Mouse (Mus musculus) limb, embryonic 14.5 days (tissue): ENCODE data around the gene Gm10295. TPM values are rescaled to one million over a fixed set of nuclear protein-coding genes. Genes with fewer than 3 reads are reported as not detected.

Experiments
- ATAC-seq: fragments of 200-750 bp; cut with Nextera tagmentation; 2 replicates; pipeline ENCODE4 v1.8.0; 2017; ENCODE audit warnings: low read depth, moderate number of reproducible peaks, moderate TSS enrichment; ENCODE audit not compliant: low FRiP score
- DNase-seq: peaks from one replicate; pipeline ENCODE4 v3.0.0-alpha.2; 2015; ENCODE audit warnings: low spot score
- H3K27ac ChIP-seq: fragments of 300-500 bp; sonication (generic); replicated peaks from 2 replicates; pipeline ENCODE4 v1.5.1; 2014; ENCODE audit warnings: low read depth, mild to moderate bottlenecking, low read length, moderate library complexity, mixed read lengths
- H3K27me3 ChIP-seq: fragments of 300-500 bp; sonication (generic); 2 replicates; pipeline ENCODE4 v1.6.1; 2014; ENCODE audit warnings: low read length, mixed read lengths; ENCODE audit not compliant: control insufficient read depth, insufficient read depth
- H3K36me3 ChIP-seq: fragments of 300-500 bp; sonication (generic); 2 replicates; pipeline ENCODE4 v1.6.1; 2014; ENCODE audit warnings: mild to moderate bottlenecking, low read length, moderate library complexity, mixed read lengths; ENCODE audit not compliant: control insufficient read depth, insufficient read depth
- H3K4me1 ChIP-seq: fragments of 300-500 bp; sonication (generic); 2 replicates; pipeline ENCODE4 v1.6.1; 2014; ENCODE audit warnings: antibody characterized with exemption, low read length, mixed read lengths; ENCODE audit not compliant: control insufficient read depth, insufficient read depth
- H3K4me2 ChIP-seq: fragments of 300-500 bp; sonication (generic); replicated peaks from 2 replicates; pipeline ENCODE4 v1.6.1; 2014; ENCODE audit warnings: low read depth, mild to moderate bottlenecking, low read length, moderate library complexity; ENCODE audit not compliant: severe bottlenecking
- H3K4me3 ChIP-seq: fragments of 300-500 bp; sonication (generic); replicated peaks from 2 replicates; pipeline ENCODE4 v1.5.1; 2014; ENCODE audit warnings: low read length
- H3K9ac ChIP-seq: fragments of 300-500 bp; sonication (generic); 2 replicates; pipeline ENCODE4 v1.6.1; 2014; ENCODE audit warnings: mild to moderate bottlenecking, low read depth, low read length, moderate library complexity; ENCODE audit not compliant: severe bottlenecking
- H3K9me3 ChIP-seq: fragments of 300-500 bp; sonication (generic); 2 replicates; pipeline ENCODE4 v1.6.1; 2016; ENCODE audit warnings: low read length; ENCODE audit not compliant: control insufficient read depth
- POLR2A ChIP-seq: fragments of 200-500 bp; IDR thresholded peaks from 2 replicates; pipeline ENCODE4 v1.8.0; 2012; ENCODE audit warnings: inconsistent platforms, mild to moderate bottlenecking, moderate library complexity, borderline replicate concordance; ENCODE audit not compliant: insufficient read depth, insufficient read length; ENCODE audit errors: extremely low read depth
- WGBS: fragments of 180-500 bp; shearing (Covaris S2); extraction: QIAGEN DNeasy Blood & Tissue Kit; methylation state at CpG from one replicate; pipeline ENCODE4 v1.1.7; 2014; 5-methylcytosine and 5-hydroxymethylcytosine counted together
- polyA plus RNA-seq, 2 experiments: library from polyadenylated mRNA; depleted of rRNA in 1 of 2; stranded (reverse) in 1 of 2; unstranded in 1 of 2; fragments of >200 nt; fragmentation: Nextera tagmentation in 1 of 2; extraction: Ambion mirVana in 1 of 2; gene quantifications; 2 replicates each; pipeline versions ENCODE4 v1.2.1 to v1.2.3; 2012 to 2014

Gene Gm10295
- not detected in 2 replicates for polyA plus RNA-seq (2012; rRNA removed)
- not detected in 2 replicates for polyA plus RNA-seq (2014; fragmentation: Nextera tagmentation; extraction: Ambion mirVana)

DNA sequence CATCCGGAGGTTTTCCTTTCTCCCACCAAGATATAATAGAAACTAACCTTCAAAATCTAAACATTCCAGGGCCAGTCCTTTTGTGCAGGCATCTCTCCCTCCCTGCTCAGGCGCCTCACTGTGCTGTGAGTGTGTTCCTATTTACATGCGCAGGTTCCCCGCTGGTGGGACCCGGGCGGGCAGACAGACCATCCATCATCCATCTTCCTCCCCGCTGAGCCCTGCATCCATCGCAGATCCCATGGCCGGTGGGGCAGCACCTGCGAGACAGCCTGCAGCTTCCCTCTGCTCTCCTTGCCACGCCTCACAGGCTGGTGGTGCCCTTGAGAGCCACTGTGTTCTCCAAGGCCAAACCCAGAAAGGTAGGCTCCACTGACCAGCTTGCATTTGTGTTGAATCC, at the start of gene Gm10295:
Gene Gm10295, minus strand, starts transcription at position 122 of the 400 bp plus-strand sequence.
- H3K9ac ChIP-seq: no peak within 1 kb of the TSS
- 24% methylated on average over 11 of the region's 11 CpGs for WGBS
- H3K4me2 ChIP-seq: no peak within 1 kb of the TSS
- no peaks in the 10 kb centered on the region for H3K4me1 ChIP-seq
- H3K4me3 ChIP-seq: no peak within 1 kb of the TSS
- no peak for TF ChIP-seq POLR2A
- H3K27ac ChIP-seq: no peak within 1 kb of the TSS
- no peaks in the 10 kb centered on the region for H3K27me3 ChIP-seq
- no peak for DNase-seq
- no peaks in the 10 kb centered on the region for H3K36me3 ChIP-seq
- no peak for ATAC-seq
- no peaks in the 10 kb centered on the region for H3K9me3 ChIP-seq

DNA sequence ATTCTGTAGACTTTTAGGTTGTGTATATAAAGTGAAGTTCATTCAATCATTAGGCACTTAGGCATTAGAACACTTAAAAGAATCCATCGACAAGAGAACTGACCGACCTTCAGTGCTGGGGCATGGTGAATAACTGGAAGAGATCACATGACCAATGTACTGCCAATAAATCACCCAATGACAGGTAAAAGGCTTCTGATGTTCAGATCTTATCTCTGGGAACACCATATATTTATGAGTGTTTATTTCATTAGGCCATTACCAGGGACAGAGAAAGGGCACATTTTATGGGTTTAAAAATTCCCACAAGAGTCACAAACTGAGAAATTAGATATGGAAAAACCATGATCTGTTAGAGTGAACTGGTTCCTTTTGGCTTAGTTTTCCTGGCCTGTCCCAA, 49.7 kb upstream of the Gm10295 start:
- Histone ChIP-seq H3K27ac (no peak overlapping the region), H3K27me3 (no peaks in the 10 kb centered on the region), H3K9ac (no peak overlapping the region), H3K36me3 (no peaks in the 10 kb centered on the region), H3K4me2 (no peak overlapping the region), H3K4me3 (no peak overlapping the region), H3K9me3 (no peaks in the 10 kb centered on the region), H3K4me1 (no peaks in the 10 kb centered on the region)
- ATAC-seq (no peak), DNase-seq (no peak)
- 61% methylated on average over 2 of the region's 2 CpGs for WGBS
- TF ChIP-seq POLR2A: no peak

DNA sequence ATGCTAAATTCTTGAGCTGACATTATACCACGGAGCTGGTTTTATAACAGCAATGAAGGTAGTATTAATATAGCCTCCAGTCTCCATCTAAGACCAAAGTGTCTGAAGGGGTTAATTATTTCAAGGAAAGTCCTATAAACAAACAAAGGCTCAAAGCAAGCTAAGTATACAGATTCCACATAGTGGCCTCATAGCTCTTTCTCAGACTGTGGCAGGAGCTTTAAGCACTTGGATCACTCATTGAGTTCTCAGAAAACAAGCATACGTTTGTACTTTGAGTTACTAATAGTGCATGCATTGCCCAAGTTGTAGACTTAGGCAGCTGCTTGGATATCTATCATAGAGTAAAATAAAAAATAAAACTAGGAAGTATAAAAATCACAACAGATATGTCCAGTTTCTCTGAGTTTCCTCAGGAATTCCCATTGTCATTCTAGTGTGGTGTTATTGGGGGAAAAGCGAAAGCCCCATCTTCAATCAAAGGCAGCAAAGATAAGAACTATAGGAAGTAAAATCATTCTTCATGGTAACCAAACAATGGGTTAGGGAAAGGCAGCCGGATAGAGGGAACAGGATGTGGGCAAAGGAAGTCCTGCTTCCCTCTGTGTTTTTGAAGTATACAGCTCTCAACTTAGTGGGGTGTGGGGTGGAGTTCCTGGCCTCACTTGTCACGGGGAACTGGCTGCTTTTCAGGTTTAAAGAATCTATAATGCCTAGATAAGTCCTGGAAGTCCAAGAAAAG, 48.8 kb upstream of the Gm10295 start:
- DNase-seq (no peak), ATAC-seq (no peak)
- Histone ChIP-seq H3K4me2 (no peak overlapping the region), H3K4me1 (no peaks in the 10 kb centered on the region), H3K27ac (no peak overlapping the region), H3K27me3 (no peaks in the 10 kb centered on the region), H3K9me3 (no peaks in the 10 kb centered on the region), H3K36me3 (no peaks in the 10 kb centered on the region), H3K9ac (no peak overlapping the region), H3K4me3 (no peak overlapping the region)
- no peak for TF ChIP-seq POLR2A
- WGBS: 61% methylated on average over 5 of the region's 5 CpGs

DNA sequence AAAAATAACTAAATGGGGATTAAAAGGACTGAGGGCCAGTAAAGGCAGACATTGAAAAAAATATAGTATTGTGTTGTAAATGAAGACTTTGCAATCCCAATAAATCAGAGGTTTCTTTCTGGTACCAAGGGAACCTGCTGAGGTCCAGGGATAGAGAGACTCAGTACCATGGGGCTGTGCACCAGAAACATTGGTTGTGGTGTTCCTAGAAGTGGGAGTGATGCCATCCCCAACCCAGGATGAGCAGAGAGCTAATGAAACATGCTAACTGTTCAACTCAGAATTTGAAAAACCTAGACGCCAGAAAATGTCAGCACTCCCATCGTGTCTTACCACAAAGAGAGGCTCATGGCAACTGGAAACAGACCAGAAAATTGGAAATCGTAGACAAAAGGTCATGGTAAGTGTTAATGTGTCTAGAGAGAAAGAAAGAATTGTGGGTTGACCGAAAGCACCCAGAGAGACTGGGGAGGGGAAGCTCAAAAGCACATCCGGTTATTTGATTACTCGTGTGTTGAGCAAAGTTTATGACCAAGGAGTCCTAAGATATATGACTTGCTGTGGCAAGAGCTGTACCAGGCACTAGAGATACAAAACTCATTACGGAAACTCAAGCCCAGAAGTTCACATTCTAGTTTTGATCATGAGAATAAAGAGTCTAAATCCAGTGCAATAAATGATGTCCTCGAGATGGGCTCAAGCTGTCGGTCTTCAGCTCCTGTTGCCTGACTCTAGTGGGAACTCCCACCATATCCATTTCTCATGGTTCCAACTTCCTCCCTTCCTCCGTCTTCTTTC, 47.9 kb upstream of the Gm10295 start:
- Histone ChIP-seq H3K36me3 (no peaks in the 10 kb centered on the region), H3K27me3 (no peaks in the 10 kb centered on the region), H3K27ac (no peak overlapping the region), H3K9ac (no peak overlapping the region), H3K4me3 (no peak overlapping the region), H3K4me2 (no peak overlapping the region), H3K9me3 (no peaks in the 10 kb centered on the region), H3K4me1 (no peaks in the 10 kb centered on the region)
- WGBS: 62% methylated on average over 10 of the region's 10 CpGs
- ATAC-seq (no peak), DNase-seq (no peak)
- no peak for TF ChIP-seq POLR2A

DNA sequence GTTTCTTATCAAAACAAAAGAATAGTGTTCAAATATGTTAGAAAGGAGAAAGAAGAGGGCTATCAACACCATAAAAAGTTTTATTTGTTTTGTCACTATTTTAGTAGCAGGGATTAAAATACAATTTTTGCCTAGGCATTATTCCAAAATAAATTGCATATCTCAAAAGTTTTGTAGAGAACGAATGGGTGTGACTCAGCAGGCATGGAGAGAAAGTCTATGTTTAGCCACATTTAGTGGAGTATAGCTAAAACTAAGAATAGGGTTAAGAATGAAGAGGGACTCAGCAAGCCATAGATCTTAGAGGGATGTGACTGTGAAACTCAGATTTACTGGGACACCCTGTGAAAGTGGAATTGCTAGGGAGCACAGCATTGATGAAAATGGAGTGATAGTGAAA, 47.1 kb upstream of the Gm10295 start:
- Histone ChIP-seq H3K4me3 (no peak overlapping the region), H3K27ac (no peak overlapping the region), H3K27me3 (no peaks in the 10 kb centered on the region), H3K9ac (no peak overlapping the region), H3K4me1 (no peaks in the 10 kb centered on the region), H3K9me3 (no peaks in the 10 kb centered on the region), H3K4me2 (no peak overlapping the region), H3K36me3 (no peaks in the 10 kb centered on the region)
- TF ChIP-seq POLR2A: no peak
- DNase-seq (no peak), ATAC-seq (no peak)
- WGBS: 79% methylated on average over 1 of the region's 1 CpGs
